Mouse (Mus musculus): Measurements from ENCODE around the gene Cacng7.

Gene Cacng7

DNA sequence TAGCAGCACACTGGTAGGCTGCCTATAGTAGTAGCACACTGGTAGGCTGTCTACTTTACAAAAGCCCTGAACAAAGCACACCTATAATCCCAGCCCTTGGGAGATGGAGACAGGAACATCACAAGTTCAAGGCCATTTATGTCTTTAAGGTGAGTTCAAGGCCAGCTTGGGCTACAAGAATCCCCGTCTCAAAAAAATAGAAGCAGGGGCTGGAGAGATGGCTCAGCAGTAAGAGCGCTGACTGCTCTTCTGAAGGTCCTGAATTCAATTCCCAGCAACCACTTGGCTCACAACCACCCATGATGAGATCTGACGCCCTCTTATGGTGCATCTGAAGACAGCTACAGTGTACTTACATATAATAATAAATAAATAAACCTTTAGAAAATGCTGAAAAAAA is 12.5 kb downstream of the Cacng7 start:
- DNase-seq (ENCODE audit: low read depth, low spot score): no peak

DNA sequence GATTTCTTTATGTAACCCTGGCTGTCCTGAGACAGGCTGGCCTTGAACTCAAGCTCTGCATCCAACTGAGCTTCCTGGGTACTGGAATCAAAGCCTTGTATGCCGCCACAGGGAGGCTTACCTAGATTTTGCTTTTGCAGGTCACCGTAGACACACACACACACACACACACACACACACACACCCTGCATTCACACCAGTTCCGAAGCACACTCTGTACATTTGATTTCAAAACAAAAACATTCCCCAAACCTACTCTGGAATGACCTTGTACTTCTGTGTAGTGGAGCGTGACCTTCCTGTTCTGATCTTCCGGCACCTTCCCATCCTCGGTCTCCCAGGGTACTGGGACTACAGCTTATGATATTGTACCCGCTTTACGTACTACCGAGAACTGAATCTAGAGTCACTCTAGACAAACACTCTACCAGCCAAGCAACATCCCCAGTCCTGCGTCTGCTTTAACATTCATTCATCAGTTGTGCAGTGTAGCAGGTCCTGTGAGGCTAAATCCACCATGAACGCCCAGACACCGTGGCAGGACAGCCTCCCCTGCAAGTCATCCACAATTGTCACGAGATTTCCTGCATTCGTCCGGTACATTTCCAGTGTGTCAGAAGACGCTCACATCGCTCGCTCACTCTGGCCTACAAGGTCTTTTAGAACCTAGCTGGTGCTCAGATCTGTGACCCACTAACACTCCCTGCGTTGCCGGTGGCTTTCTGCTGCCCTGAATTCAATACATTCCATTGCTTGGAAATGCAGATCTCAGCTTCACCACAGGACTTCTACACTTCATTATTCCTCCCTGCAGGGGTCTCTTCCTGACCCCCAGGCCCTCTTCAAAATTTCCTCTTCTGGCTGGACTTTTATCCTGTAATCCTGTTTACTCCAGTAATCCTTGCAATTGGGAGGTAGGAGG is 14.9 kb downstream of the Cacng7 start:
- no peak for DNase-seq (ENCODE audit: low read depth, low spot score)

DNA sequence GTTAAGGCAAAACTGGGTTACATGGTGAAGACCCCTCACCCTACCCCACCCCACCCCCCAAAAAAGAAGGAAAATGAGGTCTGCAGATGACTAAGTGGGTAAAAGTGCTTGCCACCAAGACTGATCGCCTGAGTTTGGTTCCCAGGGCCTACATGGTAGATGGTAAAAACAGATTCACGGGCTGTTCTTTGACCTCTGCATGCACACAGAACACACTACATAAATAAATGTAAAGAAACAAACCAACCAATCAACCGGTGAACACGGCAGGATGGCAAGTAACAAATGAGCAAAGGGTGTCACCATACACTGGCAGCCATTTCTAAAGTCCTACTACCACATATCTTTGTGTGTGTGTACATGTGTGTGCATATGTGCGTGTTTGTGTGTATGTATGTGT is 15.6 kb downstream of the Cacng7 start:
- no peak for DNase-seq (ENCODE audit: low read depth, low spot score)

DNA sequence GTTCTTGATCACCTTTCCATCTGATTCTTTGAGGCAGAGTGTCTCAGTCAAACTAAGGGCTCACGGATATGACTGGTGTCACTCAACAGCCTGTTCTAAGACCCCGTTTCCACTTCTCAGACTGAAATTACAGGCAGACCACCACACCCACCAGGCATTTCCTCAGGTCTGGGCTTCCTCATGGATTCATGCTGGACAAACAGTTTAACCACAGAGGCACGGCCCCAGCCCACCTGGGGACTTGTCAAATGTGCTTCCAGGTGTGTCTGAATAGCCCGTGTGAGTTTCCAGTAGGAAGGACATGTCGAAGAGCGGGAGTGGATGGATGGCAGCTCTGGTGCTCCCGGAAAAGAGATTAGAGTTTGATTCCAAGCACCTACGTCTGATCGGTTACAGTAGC is 17.0 kb downstream of the Cacng7 start:
- no peak for DNase-seq (ENCODE audit: low read depth, low spot score)

DNA sequence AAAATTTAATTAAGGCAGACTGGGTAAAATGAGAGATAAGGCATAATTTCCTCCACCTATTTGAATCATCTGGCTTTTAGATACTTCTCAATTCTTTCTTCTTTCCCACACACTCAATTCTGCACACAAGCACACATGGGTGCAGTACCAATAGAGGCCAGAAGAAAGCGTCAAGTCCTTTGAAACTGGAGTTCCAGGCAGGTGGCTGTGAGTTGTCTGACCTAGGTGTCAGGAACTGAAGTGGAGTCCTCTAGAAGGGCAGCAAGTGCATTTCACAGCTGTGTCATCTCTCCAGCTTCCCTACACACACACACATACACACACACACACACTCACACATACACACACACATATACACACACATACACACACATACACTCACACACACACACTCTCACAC is 18.8 kb downstream of the Cacng7 start:
- no peak for DNase-seq (ENCODE audit: low read depth, low spot score)

DNA sequence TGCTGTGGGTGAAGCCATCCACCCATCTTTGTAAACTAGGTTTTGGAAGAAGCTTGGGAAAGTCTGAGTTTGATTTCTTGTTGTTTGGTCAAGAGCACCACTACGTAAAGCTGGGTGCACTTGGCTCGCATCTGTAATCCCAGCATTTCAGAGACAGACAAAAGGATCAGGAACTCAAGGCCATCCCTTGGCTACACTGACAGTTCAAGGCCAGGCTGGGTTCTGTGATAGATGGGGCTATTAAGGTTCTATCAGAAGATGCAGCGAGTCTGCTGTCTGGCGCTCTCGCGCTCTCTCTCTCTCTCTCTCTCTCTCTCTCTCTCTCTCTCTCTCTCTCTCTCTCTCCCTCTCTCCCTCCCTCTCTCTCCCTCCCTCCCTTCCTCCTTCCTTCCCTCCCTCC is 22.1 kb downstream of the Cacng7 start:
- no peak for DNase-seq (ENCODE audit: low read depth, low spot score)

DNA sequence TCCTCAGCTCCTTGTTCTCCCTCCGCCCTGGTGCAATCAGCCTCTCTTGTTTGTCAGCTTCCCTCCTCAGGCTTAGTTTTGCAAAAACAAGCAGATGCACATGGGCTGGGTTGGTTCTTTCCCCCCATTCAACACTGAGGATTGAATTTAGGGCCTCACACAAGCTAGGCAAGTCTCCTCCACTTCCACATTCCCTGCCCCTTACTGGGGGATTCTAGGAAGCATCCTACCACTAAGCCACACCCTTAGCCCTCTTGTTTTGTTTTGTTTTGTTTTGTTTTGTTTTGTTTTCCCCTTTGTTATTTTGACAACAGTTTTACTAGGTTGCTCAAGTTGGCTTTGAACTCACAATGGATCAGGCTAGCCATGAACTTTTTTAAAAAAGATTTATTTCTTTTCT is 27.9 kb downstream of the Cacng7 start:
- DNase-seq (ENCODE audit: low read depth, low spot score): no peak

DNA sequence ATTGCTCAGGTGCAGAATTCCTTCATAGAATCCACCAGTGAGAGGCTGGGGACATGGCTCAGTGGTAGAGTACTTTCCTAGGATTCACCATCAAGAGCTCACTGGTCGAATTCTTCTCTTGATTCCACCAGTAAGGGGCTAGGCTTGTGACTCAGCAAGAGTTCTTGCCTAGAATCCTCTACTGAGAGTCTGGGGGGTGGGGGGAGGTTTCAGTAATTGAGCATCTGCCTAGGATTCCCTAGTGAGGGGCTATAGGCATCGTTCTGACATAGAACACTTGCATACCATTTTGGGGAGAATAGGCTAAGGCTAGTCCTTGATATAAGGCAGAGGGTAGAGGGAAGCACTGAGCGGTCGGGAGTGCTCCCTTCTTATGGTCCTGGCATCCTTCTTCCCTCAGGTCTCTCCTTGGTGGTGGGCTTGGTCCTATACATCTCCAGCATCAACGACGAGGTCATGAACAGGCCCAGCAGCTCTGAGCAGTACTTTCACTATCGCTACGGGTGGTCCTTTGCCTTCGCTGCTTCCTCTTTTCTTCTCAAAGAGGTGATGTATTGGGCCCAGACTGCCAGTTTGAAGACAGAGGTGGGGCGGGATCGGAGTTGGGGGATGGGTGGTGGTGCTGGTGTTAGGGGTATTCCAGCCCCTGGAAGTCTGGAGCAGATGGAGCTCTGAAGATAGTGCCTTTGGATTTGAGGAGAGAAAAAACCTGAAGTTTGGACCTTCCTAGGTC is 33.0 kb downstream of the Cacng7 start:
- DNase-seq (ENCODE audit: low read depth, low spot score): no peak

DNA sequence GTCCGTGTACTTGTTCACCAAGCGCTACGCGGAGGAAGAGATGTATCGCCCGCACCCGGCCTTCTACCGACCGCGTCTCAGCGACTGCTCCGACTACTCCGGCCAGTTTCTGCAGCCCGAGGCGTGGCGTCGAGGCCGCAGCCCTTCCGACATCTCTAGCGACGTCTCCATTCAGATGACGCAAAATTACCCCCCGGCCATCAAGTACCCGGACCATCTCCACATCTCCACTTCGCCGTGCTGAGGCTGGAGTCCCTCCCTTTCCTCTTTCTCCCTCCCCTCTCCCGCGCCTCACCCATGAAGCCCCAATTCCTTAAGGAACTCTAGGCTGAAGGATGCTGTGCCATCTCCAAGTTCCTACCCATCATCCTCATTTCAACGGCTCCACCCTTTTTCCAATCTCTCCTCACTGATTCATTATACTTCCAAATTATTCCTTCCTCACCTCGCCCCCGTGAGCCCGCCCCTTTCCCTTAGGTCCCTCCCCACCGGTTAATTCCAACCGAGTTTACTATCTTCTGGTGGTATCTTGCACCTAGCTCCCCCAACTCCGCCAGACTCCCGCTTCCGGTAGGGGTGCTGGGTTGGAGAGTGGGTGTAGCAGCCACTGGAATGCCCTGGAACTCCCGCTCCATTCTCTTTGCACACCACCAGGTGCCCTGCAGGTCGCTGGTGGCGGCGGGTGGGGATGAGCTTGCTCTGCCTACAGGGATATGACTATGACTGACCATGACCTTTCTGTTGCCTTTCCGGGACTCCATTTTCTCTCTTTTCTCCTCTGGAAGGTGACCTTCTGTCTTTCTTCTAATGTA is 34.2 kb downstream of the Cacng7 start:
- DNase-seq (ENCODE audit: low read depth, low spot score): no peak

DNA sequence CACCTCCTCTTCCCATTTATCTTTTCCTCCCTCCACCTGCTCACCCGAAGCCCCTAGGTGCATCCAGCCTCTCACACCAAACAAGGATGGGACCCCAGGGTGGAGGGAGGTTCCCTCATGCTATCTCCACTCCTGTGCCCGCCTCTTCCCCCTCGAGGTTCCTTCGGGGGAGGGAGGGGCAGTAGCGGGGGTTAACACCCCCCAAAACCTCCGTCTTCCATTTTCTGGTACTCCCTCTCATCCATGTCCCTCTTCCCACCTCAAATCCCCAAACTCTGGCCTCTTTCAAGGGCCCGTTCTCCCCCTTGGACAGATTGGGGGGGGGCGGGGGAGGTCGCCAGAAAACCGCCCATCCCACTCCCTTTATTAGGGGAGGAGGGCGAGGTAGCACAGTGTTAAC is 34.8 kb downstream of the Cacng7 start:
- no peak for DNase-seq (ENCODE audit: low read depth, low spot score)

DNA sequence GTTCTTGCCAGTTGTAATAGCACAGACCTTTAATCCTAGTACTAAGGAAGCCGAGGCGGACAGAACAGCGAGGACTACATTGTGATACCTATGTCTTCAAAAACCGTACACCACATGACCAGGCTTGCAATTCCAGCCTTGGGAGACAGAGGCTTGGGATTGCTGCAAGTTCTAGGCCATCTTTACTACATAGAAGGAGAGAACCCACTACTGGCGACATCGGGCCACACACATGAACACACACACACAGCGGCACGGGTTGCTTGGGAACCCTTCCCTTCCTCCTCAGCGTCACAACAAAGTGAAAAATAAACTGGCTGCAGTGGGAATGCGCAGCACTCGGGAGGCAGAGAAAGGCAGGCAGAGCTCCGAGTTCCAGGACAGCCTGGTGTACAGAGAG is 35.6 kb downstream of the Cacng7 start:
- DNase-seq (ENCODE audit: low read depth, low spot score): no peak

DNA sequence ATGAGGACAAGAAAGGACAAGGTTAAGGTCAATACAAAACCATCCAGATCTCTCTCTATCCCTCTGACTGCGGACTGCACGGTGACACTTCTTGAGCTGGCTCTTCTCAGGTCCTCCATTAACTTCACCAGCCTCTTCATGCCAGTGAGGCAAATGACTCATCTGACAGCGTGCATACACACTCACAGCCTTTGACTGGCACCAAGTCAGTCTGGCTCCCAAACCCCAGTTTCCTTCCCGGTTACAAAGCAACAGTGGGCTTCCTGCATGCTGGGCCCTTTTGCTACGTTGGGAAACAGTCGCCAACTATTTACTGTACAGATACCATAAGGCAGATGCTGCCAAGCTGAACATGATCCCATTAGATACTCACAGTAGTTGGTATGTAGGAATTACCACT is 36.4 kb downstream of the Cacng7 start:
- DNase-seq (ENCODE audit: low read depth, low spot score): no peak

DNA sequence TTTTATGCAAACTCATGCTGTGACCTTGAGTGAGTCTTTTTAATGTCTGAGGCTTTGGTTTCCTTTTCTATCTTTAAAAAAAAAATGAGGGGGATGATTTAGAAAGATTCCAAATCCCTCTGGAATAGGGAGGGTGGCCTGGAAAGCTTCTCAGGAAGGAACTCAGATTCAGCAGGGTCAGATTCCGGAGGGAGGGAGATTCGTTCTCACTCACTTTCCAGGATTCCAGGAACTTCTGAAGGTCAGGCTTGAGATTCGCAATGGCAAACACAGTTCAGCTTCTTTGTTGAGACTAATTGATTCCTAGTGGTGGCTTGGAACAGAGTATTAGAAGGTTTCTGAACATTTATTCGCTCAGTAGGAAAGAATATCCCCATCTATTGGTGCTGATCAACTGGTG is 37.7 kb downstream of the Cacng7 start:
- DNase-seq (ENCODE audit: low read depth, low spot score): no peak

DNA sequence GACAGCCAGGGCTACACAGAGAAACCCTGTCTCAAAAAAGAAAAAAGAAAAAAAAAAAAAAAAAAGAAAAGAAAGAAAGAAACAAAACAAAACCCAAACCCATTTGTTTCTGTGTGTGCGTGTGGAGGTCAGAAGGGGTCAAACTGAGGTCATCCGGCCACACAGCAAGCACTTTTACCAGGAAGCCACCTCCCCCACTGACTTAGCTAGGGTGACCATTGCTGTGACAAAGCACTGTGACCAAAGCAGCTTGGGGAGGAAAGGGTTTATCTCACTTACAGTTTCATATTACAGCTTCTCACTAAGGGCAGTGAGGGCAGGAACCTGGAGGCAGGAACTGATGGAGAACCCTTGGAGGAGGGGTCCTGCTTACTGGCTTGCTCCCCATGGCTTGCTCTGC is 39.6 kb downstream of the Cacng7 start:
- DNase-seq (ENCODE audit: low read depth, low spot score): no peak

DNA sequence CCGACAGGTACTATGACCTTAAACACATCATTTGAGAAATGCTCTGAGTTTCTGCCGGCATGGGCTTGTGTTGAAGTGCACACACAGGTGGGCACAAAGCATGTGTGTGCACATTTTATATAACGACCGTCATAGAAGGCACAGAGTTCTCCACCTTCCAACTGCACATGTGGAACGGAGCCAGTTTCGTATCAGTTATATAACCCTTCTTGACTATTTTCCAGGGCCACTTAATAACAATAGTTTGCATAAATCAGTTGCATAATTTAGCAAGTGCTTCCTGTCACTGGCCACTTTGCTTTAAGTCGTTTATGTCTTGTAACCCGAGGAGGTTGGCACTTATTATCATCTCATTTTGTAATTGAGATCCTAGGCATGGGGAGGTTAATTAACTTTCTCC is 41.0 kb downstream of the Cacng7 start:
- DNase-seq (ENCODE audit: low read depth, low spot score): no peak

DNA sequence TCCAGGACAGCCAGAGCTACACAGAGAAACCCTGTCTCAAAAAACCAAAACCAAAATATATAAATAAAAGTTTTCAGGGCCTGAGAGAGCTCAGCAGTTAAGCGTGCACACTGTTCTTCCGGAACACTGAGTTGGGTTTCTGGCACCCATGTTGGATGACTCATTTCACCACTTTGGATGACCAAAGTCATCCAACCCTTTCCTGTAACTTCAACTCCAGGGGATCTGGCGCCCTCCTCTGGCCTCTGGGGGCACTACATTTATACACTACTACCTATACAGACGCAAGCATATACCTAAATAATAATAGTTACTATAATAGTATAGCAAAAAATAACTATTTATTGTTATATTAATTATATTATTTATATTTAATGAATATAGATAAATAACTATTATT is 44.1 kb downstream of the Cacng7 start:
- no peak for DNase-seq (ENCODE audit: low read depth, low spot score)

DNA sequence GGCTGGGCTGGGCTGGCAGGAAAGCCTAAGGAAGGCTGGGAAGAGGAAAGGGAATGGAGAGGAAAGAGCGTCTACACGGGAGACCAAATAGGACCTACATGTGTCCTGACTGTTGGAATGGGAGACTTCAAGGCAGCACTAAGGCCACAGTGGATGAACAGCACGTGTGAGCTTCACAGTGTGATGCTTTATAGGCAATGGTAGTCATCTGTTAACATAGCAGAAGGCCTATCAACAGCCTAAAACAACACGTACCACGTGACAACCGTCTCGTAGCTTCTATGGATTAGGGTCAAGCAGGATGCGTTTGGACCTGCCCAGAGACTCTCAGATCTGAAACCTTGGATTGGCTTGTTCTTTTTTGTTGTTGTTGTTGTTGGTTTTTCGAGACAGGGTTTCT is 49.4 kb downstream of the Cacng7 start:
- no peak for DNase-seq (ENCODE audit: low read depth, low spot score)

DNA sequence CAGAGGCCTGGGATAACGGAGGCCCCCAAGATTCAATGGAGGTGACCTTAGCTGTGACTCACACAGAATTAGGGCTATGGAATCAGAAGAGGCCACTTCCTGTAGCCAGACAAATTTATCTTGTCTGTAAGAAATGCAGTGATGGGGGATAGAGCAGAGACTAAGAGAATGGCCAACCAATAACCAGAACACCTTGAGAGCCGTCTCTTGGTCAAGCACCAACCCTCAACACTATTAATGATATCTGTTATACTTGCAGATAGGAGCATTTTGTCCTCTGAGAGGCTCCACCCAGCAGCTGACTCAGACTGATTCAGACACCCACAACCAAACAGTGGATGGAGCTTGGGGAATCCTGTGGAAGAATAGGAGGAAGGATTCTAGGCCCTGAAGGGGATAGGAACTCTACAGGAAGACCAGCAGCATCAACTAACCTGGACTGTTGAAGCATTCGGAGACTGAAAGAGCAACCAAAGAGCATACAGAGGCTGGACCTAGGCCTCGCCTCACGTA is 52.1 kb downstream of the Cacng7 start:
- no peak for DNase-seq (ENCODE audit: low read depth, low spot score)

DNA sequence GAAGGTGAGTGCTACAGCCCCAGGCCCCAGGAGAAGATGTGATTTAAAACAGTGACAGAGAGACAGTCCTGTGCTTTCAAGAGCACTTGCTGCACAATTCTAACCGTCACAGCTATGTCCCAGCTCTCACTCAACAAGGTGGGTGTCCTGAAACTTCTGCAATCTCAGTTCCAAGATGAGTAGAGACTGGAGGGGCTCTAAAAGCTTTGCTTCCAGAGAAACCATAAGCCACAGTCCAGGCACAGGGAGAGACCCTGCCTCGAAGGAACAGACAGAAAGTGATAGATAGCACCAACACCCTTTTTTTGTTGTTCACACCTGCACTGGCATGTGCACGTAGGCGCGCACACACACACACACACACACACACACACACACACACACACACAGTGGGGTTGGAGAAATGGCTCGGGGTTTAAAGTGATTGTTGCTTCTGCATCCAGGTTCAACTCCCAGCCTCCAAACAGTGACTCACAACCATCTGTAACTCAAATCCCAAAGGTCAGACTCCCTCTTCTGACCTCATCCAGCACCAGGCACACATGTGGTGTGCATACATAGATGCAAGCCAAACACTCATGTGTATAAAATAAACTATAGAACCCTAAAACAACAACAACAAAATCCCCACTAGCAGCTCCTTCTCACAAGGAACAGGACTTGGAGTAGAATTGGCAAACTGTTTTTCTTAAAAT is 53.4 kb downstream of the Cacng7 start:
- DNase-seq (ENCODE audit: low read depth, low spot score): no peak

DNA sequence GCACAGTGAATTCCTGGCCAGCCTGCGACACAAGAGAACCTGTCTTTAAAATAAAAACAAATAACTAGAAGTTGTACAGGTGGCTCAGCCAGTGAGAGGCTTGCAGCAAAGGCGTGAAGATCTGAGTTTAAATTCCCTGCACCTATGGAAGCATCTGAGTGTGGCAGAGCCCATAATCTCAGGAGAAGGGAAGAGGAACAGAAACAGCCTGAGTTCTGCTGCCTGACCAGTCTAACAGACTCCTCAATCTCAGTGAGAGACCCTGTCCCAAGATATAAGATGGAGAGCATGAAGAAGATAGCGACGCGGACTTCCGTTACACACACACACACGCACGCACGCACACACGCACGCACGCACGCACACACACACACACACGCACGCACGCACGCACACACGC is 55.0 kb downstream of the Cacng7 start:
- DNase-seq (ENCODE audit: low read depth, low spot score): no peak

DNA sequence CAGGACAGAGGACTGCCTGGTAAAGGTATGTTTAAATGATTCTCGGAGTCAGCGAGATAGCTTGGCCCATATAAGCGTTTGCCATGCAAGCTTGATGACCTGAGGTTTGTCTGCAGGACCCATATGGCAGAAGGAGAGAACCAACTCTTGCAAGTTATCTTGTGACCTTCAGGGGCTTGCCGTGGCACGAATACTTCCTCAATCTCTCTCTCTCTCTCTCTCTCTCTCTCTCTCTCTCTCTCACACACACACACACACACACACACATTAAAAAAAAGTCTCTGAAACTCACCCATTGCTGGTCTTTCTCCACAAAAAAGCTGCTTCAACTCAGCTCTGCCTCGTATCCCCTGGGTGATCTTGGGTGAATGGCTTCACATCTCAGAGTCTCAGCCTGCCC is 56.1 kb downstream of the Cacng7 start:
- no peak for DNase-seq (ENCODE audit: low read depth, low spot score)

Data from embryo, embryonic 11.5 days (tissue).